Mouse (Mus musculus) cortical plate, adult 2 months (tissue): ENCODE results near the gene Zw10.

Experiments used
- CTCF ChIP-seq: fragments of 200-500 bp; IDR thresholded peaks from 2 replicates; pipeline ENCODE4 v1.5.1; 2011; ENCODE audit warnings: mild to moderate bottlenecking, control low read depth, low read length; ENCODE audit not compliant: insufficient read depth; ENCODE audit errors: extremely low read depth
- POLR2A ChIP-seq: fragments of 200-500 bp; IDR thresholded peaks from 2 replicates; pipeline ENCODE4 v1.6.1; 2011; ENCODE audit warnings: mild to moderate bottlenecking, low read length, control low read depth; ENCODE audit not compliant: insufficient read depth; ENCODE audit errors: extremely low read depth

DNA sequence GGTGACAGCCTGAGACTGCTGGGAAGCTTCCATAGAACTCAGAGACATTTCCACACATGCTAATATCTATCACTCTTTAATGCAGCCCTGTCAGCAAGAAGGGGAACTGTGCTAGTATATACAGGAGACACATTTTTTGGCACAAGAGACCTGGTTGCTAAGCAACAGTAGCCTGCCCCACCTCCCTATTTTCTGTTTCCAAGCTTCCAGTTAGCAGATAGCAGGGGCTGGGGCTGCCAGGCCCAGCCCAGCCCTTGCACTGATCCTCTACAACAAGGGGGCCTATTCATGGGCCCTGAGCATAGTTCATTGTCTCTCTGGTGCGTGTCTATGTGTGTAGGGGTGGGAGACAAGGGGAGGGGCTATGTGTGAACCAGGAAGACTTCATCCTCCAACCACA lies 46.9 kb downstream of the Zw10 start:
- TF ChIP-seq CTCF (no peak), POLR2A (no peak)
